Mouse (Mus musculus) A20 (cell line): ENCODE measurements around the gene Col24a1.

Experiments
- DNase-seq: peaks from one replicate; pipeline ENCODE4 v3.0.0-alpha.2; 2011; ENCODE audit warnings: low read depth, low spot score

Gene Col24a1

DNA sequence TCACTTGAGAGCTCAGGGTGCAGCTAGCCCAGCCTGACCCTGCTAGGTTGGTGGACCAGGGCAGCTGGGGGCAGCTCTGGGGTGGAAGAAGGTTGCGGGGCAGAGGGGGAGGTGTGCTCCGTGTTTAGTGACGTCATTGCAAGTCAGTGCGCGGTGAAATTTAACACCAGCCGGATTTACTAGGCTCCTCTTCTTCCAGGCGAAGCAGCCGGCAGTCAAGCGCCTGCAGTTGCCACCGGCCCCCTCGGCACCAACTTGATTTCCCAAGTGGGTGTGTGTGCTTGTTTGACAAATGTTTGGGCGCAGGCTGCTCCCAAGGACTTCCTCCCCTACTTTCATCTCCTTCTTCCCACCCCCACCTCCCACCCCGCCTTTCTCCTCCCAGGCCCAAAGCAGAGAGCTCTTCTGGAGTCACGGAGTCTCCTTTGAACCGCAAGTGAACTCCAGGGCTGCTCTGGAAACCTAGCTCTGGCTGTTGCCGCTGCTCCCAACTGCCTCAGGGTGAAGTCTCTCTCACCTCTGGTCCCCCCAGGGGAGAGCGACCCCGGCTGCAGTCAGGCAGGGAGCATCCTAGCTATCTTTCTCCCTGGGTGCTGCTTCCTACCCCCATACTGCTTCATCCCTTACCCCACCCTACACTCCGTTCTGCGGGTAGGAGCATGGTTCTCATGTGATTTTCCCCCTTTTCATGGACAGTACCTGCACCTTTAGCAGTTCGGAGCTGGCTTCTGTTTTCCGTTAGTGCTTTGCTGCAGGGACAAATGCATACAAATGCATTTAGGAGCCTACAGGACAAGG, at the start of gene Col24a1:
Gene Col24a1 (plus strand): TSS at position 136 of the 798 bp plus-strand sequence.
- no peak for DNase-seq

DNA sequence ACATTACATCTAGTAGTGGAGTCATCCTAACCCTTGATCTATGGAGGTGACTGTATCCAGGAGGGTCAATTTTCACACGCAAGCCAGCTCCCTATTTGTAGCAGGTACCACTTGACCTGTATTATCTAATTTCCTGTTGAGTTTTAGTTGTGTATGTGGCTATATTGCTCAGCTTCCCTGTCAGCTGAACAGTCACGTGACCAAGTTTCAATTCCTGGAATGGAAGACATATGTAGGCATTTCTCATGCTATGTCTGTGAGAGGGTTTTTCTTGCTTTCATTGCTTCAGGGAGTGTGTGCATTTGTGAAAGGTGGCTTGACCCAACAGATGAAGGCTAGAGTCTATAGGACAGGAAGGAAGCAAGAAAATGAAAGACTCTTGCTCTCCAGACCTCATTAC, 44.2 kb upstream of the Col24a1 start:
- DNase-seq: no peak

DNA sequence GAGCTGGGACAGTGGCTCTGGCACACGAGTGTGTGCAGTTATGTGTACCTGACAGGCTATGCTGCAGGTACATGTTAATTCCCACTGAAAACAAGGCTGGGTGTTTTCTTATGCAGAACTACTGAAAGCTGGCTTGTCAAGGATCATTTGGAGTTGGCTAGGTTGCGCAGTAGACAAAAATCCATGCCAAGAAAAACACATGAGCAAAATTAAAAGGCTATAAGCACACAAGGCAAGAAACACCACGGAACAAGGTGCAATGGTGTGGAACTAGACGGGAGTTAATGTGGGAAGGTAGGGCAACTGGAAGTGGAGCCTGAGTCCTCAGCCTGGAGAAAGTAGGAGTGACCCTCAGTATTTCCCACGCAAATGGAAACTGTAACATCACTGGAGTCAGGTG, 39.2 kb upstream of the Col24a1 start:
- no peak for DNase-seq

DNA sequence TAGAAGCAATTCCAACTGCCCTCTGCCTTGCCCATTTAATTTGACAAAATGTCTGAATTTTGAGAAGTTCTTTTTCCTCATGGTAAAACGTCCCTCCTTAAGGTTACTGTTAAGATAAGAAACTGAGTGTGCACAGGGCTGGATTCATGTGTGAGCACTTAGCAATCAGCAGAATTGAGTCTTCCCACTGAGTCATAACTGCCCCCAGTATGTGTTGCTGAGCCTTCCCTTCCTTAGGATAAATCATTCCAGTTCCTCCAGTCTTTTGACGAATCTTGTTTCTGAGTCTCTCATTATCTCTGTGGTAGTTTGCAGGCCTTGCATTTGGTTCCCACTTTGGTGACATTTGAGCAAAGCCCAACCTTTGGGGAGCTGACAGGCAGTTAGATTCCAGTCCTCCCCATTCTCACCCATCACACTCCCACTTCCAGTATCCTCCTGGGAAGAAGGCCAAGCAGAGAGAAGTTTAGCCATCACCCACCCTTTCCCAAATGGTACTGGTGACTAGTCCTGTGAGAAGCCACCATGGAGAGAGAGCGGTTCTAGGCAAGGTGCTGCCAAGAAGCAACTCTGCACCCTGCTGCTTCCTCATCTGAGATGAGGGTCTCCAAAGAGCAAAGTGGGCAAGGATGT, 37.4 kb upstream of the Col24a1 start:
- no peak for DNase-seq

DNA sequence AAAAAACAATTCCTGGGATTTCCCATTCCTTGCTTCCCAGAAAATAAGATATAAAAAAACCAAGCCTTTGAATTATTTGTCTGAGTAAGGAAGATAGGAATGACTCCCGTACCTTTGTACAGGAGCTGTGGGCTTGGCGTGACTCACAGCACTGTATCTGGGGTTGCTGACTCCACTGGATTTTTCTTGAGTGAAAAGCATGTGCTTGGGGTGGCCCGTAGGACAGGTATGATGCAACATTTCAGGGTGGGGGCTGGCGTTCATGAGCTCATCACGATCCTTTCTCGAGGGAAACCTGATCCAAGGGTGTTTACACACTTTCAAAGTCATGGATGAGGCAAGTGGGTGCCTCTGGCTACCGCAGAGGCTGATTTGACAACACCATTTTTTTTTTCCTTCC, 35.6 kb upstream of the Col24a1 start:
- no peak for DNase-seq

DNA sequence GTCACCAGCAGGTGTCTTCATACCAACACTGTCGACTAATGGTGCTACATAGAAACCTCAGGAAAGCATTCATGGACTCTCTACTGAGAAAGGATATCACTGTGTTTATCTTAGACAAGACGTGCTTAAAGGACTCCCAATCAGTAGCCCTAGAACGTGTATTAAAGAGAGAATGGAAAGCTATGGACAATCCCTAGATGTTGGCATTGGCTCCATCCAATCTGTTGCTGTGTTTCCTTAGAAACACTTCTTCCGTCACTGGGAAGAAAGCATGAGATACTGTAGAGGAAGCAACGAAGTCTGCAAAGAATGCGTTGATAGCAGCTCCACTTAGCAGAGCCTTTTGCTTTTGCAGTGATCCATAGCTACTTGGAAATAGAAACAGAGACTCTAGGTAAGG, 32.6 kb upstream of the Col24a1 start:
- no peak for DNase-seq

DNA sequence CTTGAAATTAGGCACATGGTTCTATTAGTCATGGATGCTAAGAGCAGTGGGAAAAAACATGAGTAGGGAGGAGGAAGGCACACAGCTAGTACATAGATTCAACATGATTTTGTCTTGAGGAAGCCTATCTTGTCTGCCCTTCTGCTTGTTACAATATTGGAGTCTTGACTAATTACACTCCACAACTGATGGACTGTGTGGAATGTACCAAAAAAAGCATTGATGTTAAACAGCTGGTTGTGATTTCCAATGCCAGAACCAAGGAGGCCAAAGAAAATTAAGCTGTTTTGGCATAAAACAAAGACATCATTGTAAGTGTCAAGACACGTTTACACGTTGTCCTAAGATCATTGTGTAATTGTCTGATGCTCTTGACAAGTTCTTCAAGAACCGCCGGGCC, 29.1 kb upstream of the Col24a1 start:
- DNase-seq: no peak

DNA sequence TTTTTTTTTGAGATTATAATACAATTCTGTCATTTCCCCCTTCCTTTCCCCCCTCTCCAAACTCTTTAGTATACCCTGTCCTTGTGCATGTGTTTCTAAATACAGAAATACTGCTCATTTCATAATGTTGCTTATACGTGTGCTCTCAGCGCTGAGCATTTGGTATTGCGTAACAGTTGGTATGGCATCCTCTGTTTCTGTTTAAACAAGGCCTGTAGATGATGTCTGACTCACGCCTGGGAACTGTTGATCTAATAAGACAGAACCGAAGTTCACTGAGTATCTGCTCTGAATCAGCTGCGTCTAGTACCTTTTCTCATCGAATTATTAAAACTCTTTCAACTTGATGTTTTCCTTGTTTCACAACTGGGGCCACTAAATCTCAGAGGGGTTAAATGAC, 24.2 kb upstream of the Col24a1 start:
- no peak for DNase-seq

DNA sequence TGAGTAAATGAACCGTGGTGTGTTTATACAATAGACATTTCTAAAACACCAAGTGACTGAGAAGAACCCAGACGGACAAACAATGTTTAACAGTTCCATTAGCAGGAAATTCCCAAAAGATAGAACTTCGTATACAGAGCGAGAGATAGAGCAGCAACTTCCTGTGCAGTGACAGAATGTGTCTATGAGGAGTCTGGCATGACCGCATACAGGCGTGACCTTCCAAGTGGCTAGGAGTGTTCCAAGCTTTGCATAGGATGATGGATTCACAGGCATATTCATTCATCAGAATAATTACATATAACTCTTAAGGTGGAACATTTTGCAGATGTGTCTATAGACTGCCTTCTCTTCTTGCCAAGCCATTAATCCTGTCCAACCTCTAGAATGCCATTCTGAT, 18.1 kb upstream of the Col24a1 start:
- no peak for DNase-seq

DNA sequence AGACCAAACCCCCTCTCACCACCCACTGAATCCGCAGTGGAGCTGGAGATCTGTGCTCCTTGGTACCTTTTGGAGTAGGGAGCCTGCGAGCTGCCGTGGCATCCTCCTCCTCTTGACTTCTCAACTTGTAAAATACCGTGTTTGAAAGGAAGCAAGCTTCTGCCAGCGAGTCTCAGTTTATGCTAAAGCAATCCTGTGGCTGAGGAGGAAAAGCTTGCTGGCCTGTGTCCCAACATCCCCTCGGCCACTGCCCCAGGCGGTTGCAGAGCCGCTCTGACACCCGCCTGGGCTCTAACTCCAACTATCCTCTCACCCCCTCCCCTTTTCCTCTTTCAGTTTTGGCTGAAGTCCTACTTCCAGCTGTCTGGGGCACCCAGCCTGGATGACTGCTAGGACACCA, 935 bp downstream of the Col24a1 start:
- DNase-seq: no peak

DNA sequence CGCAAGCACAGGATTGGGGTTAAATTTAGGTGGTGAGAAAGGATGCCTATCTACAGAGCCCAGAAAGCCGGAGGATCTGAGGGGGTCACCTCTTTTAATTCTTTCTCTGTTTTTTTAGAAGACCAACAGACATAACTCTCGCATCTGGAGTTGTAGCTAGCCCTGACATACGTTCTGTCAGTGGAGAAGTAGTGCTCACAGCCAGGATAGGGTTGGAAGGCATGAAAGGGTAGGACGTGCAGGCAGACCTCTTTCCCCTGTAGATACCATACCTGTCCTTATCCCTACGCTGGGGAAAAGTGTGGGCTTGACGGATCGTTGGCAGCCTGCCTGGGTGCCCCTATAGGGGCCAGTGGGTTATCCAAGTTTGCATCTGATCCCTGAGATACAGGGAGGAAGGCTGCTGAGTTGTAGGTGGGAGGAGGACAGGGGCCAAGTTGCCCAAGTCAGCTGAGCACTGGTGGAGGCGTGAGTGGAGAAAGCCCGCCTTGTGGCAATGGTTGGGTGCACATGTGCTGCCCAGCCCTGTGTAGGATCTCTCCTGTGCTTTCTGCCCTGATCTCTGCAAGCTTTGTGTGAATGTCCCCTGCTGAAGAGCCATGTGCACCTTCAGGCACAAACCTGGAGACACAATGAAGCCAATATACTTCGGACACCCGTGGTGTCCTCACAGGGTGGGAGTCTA, 1.5 kb downstream of the Col24a1 start:
- DNase-seq: no peak

DNA sequence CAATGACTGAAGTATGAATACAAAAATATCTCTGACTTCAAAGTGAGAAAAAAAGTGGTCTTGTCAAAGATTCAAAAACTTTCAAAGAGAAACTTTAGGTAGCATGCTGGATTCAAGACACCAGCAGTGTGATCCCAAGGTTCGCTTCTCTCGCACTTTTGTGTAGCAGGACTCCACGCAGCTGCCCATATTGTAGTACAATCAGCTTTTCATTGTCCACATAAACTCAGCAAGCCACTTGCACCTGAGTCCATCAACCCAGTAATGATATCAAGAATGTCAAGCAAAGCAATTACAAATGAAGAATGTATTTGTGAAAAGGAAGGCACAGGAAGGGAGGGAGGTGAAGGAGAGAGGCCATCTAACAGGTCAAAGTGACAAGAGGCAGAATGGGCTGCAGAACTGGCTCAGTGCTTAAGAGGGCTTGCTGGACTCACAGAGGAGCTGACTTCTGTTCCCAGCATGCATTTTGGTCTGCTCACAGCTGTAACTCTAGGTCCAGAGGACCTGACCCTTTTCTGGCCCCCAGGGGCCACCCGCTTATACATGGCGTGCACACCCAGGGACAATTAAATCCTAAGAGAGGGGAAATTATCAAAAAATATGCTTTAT, 7.8 kb downstream of the Col24a1 start:
- DNase-seq: no peak

DNA sequence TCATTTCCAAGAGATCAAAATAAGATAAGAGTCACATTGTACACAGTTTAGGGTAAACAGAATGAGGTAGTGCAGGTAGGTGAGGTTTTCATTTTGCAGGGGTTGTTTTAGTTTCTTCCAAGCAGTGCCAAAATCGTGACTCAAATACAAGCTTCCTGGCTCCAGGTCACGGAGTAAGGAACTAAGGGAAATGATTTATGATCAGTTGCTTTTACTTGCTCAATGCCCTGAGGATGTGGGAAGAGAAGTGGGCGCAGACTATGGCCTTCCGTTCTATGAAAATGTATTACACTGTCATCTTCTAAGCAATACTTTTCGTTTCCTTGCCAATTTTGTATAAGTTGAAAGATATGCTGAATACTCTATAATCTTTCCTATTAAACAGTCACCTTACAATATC, 13.0 kb downstream of the Col24a1 start:
- DNase-seq: no peak

DNA sequence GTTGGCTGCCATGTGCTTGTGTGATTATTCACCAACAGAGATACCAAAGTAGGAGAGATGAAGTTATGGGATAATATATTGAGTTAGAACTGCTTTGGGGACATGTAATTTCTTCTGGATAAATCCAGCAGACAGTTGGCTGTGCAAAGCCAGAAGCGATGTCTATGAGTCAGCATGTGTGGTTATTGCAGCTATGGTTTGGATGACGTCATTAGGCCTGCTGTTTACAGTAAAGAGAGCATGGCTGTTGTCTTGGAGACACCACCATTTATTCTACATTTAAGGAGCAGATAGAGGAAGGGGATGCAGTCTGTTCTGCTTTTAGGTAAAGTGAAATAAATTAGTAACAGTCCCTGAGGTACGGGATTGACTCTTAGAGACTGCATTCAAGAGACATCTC, 14.9 kb downstream of the Col24a1 start:
- DNase-seq: no peak

DNA sequence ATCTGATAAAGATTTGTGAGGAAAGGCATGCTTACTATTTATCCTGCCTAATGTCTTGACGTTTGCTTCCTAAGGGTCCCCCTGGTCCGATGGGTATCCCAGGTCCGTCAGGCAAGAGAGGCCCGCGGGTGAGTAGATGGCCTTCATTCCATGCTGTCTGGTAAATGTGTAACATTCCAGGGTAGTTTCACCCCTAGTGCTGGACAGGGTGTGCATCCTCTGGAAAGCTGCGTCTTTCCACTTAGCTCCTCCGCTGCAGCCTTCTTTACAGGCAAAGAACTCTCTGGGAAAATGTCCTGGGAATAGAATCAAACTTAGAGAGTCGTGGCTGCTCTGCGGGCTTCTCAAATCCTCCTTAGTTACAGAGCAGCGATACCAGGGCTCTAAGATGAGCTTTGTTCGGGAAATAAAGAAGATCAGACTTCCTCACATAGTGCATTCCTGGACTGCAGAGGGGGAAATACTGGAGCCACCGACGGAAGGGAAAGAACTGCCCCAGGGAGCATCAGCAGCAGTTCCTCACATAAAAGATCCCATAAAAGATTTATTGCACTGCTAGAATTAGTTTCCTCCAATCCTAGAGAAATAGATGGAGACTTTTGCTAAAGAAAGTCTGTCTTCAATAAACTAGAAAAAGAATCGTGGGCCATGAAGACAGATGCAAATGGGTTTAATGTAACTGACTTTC, 28.5 kb downstream of the Col24a1 start:
- DNase-seq: no peak

DNA sequence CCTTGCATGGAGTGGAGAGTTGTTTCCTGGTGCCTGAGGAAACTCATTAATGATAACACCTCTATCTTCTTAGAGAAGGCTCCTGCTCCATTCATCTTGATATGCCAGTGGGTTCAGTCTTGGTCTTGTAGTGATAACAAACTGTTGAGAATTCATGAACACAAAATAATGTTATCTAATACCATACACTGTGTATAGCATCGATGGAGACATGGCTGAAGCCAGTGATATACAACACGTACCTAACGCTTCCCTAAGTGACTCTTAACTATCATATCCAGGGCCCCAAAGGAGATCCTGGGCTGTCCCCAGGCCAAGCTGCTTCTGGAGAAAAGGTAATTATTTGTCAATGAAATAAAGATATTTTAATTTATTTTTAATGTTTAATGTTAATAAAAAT, 33.1 kb downstream of the Col24a1 start:
- DNase-seq: no peak

DNA sequence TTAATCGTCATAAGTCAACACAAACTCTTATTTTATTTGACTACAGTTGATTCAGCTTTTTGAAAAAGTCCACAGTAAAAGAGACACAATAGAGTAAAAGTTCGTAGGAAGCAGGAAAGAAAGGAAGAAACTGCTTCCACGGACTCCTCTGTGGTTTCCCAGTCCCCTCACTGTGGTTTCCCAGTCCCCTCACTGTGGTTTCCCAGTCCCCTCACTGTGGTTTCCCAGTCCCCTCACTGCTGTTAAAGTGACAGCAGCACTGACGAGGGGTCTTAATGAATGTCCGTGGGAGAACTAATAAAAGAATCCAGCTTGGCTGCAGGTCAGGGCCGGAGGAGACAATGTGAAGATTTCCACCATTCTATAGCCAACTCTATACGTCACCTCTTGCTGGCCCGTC, 39.4 kb downstream of the Col24a1 start:
- no peak for DNase-seq

DNA sequence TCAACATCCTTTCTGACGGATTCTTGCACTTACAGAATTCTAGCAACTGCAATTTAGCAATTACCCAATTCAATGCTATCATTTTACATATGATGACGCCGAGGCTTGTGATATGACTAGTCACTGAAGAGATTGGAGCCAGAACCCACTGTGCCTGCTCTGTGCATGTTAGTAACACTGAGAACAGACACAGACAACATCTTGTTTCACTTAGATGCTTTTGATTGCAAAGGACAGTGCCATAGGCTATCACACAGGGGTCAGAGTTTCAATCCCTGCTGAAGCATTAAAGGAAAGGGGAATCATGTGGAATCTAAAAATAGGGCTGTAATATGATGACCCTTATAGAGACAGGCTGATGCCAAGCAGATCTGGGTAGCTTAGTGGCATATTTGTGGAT, 41.8 kb downstream of the Col24a1 start:
- no peak for DNase-seq

DNA sequence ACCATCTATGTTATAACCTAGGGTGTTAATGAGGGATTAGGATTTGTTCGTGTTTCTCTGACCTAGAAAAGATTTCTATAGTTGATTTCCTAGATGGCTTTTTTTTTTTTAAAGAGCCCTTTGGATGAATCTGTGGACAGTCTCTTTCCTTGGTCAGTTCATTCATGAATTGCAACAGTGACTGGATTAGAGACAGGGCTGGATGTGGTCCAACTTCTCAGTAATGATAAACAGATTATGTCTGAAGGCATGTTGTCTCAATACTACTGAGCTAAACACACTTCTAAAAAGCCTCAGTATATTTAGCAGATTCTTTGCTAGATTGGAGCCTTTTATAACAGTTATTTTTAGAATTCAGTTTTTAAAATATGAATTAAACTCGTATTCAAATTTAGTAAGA, 44.9 kb downstream of the Col24a1 start:
- no peak for DNase-seq

DNA sequence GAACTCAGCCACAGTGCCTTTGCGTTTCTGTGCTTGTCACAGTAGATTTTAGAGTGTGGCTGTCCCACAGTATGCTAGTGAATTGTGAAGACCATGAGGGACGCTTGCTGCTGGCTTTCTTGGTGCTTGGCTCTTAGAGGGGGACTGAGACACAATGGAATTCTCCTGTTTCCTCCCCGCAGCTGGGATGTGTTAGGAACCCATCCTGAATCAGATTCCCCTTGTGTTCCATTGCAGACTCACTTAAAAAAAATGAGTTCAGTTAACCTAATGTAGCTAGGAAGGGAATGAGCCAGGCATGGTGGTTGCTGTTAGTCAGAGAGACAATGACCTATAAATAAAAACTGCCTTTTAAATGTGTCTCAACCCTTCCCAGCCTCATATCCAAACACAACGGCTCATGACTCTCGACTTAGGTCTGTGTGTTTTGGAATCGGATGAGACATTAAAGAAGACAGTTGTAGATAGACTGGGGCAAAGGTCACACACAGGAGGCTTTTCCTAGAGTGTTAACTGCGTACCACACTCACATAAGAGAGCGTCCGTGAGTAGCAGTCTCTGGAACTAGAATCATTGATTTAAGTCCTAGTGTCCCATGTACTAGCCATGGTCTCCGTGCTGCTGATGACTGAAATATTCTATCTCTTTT, 47.7 kb downstream of the Col24a1 start:
- DNase-seq: no peak

DNA sequence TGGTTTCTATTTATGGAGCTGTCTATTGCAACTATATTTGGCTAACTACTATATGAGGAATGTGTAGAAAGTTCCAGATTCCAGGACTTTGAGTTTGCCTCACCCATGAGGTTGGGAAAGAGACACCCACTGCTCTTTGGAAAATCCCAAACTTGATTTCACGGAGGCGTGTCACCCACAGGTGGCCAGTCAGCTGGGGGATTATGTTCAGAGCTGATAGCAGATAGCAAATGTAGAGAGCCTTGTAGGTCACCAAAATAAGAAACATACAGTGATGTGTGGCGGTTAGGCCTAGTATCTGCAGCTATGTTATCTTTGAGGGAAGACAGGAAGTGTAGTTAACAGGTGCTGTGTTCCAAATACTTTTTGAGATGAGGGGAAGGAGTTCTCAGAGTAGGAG, 56.4 kb downstream of the Col24a1 start:
- DNase-seq: no peak
